Mouse (Mus musculus) ES-CJ7 (cell line): ENCODE results near the gene Cabp7.

Source experiments
- DNase-seq: peaks from one replicate; pipeline ENCODE4 v3.0.0; 2011; ENCODE audit warnings: low read depth, low spot score

Gene Cabp7

GRCm38 (mm10) chr11:4746733-4747132, at the start of gene Cabp7:
Gene Cabp7 (minus strand): TSS chr11:4746778.
- no peak for DNase-seq

DNA sequence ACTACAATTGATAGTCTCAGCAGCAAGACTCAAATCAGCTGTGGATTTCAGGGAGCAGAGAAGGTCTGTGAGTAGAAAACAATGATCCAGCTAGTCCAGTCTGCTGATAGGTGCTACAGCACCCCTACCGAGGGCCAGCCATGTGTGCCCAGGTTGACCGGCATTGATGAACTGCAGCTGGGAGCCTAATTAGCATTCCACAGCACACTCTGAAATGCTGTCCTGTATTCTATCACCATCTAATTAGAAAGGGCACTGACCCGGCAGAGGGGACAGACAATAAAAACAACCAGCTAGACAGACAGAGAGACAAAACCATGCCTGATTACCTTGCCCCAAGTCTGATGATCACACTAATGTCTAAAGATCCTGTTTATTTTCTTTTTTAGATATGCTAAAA, 46.4 kb upstream of the Cabp7 start:
- DNase-seq, result no peak

- DNase-seq, result no peak
Measured at GRCm38 (mm10) chr11:4791549-4791948, 45.0 kb upstream of the Cabp7 start.

DNA sequence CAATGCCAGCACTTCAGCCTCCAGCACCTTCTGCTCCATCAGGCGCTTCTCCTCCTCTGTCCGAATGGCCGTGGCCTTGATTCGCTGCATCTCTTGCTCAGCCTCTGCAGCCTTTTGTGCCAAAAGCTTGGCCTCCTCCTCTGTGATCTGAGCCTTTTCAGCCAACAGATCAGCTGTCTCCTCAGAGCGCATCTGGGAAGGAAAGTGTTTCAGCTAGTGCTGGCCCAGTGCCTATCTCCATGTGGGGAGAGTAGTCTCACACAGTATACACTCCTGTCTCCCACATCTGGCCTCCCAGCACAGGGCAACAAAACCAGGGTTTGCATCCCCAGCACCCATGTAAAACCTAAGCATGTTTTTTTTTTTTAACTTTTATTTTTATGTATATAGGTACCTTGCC, 43.1 kb upstream of the Cabp7 start:
- no peak for DNase-seq

DNA sequence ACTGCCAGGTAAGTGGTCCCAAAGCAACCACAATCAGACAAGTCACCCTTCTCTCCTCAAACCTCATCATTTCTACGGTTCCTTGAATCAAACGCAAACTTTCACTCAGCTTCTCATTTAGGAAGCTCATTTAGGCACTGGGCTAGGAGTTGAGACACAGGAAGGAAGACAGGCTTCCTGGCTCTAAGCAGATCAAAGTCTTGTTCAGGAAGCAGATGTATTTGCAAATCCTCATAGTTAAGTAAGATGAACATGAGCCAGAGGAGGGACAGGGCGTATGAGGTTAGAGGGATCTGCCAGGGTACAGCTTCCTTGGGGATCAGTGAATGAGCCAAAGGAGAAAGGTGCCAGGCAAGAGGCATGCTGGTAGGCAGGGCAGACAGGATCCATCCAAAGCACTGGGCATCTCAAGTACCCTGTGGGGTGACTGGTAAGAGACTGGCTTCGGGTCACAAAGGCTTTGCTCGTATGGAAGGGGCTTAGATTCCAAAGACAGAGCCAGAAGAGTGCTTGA, 38.1 kb upstream of the Cabp7 start:
- no peak for DNase-seq

DNA sequence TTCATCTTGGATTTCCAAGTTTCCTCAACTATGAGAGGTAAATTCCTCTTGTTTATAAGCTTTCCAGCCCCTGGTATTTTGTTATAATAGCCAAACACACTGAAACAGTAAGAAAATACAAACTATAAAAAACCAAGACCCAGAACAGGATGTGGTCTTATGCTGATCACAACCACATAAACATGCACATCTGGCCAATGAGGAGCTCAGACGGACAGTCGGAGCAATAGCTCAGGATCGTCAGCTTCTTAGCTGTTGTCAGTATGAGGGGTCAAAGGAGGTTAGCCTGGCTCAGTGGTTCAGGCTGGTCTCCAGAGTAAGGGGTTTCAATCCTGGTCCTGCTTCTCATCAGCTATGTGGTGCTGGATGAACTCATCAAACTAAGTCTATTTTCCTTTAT, 36.5 kb upstream of the Cabp7 start:
- no peak for DNase-seq

DNA sequence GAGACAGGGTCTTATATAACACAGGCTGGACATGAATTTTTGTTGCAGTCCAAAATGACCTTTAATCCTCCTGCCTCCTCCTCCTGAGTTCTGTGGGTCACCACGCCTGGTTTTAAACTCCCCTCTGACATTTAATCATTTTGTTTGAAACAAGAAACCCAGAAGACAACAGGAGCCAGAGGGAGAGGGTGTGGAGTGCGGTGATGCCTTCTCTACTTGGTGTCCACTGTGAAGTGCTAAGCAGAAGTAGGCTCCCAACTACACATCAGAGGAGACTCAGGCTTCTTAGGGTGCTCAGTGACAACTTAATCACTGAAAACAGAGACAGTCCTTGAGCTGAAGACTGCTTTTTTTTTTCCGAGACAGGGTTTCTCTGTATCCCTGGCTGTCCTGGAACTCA, 34.3 kb upstream of the Cabp7 start:
- DNase-seq, result no peak

GRCm38 (mm10) chr11:4772925-4773324, 26.3 kb upstream of the Cabp7 start:
- peak; percentile 61 for DNase-seq

- DNase-seq, result no peak
Measured at GRCm38 (mm10) chr11:4771756-4772155, 25.2 kb upstream of the Cabp7 start.

DNA sequence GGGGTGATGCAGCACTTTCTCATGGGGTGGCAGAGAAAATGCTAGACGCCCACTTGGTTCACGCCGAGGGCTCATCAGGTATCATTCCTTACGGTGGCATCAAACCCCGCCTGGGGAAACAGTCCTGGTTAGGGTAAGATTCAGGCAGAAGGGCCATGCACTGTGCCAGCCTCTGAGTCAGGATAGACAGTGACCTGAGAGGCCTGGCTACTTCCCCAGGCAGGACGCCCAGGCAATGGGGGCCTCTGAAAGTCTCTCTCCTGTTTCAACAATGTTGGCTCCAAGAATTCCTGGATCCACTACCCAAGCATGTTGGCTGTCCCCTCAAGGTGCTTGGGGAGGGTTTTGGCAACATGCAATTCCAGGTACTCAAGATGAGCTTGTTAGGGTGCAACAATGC, 23.3 kb upstream of the Cabp7 start:
- no peak for DNase-seq

- no peak for DNase-seq
Measured at GRCm38 (mm10) chr11:4769293-4769692, 22.7 kb upstream of the Cabp7 start.

DNA sequence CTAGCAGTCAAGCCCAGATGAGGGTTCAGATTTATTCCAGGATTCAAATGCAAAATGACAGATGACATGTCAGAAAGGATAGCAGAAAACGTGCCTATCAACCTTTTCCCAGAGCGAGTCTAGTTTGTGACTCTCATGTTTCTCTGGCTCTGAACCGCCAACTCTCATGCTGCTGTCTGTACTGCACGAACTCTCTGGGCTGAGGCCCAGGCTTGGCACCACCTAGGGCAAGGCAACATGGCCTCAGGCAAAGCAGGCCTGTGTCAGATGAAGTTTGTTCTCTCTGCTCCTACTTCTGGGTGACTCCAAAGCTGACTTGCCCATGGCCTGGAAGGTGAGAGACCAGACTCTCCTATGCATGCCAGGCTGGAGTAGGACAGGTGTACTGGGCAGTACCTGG, 21.8 kb upstream of the Cabp7 start:
- no peak for DNase-seq

DNA sequence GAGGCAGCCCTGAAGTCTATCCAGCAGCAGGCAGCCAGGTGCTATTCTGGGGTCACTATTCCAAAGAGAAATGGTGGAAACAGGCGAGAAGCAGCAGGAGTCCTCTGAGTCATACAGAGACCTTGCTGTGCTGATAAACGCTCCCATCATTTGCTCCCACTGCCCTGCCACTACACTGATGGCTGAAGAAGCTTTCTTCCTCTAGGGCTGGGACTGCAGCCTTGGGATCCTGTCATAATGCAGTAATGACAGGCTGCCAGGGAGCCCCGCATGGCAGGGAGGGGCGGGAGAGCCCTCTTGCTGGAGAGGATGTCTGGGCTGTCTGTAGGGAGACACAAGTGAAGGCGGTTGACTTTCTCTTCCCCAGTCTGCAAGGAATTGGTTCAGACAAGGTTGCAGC, 17.9 kb upstream of the Cabp7 start:
- no peak for DNase-seq

DNA sequence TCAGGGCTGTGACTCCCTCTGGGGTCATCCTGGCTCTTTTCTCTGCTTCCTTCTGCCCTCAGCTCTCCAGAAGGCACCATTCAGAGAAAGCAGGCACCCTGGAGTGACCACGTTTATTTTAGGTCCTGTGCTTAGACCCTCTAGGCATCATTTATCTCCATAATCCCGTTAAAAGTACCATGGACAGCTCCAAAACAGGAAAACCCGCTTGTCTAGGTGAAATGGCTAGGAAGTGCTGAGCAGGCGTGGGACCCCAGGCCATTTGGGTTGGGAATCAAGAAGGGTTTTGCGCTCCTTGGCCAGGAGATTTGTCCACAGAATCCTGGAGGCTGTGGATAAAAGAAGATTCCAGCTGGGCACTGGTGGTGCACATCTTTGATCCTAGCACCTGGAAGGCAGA, 17.1 kb upstream of the Cabp7 start:
- peak; percentile 65 for DNase-seq

DNA sequence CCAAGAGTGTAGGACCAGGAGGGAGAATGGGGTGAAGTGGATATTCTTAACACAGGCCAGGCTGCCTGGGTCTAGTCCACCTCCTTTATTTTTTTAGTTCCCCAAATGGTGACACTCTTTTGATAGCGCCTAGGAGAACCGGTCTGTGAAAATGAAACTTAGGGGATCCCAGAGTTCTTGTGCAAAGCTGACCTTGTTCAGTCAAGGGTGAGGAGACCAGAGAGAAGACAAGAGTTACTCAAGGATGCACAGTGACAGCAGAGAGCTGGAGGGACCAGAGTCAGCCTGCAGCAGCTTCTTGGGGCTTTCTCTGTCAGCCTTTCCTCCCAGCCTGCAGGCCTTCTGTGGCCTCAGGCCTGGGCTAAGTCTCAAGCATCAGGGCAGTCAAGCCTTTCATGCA, 15.9 kb upstream of the Cabp7 start:
- no peak for DNase-seq

- peak; percentile 41 for DNase-seq
Measured at GRCm38 (mm10) chr11:4761991-4762390, 15.4 kb upstream of the Cabp7 start.

- no peak for DNase-seq
Measured at GRCm38 (mm10) chr11:4760438-4760837, 13.9 kb upstream of the Cabp7 start.

DNA sequence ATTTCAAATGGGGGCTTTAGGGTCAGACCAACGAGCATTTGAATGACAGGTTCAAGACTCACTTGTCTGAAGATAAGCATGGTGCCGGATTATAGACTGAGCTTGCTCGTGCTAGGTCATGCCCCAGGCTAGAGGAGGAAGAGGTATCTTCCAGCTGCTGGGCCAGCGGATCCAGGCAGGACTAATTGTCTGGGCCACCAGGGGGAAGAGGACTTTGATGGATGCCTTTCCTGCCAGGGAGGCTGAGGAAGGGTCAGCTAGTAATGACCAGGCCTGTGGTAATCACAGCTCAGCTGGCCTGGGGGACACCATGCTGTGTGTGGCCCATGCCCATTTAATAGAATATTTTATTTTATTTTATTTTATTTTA, 11.2 kb upstream of the Cabp7 start:
- no peak for DNase-seq

DNA sequence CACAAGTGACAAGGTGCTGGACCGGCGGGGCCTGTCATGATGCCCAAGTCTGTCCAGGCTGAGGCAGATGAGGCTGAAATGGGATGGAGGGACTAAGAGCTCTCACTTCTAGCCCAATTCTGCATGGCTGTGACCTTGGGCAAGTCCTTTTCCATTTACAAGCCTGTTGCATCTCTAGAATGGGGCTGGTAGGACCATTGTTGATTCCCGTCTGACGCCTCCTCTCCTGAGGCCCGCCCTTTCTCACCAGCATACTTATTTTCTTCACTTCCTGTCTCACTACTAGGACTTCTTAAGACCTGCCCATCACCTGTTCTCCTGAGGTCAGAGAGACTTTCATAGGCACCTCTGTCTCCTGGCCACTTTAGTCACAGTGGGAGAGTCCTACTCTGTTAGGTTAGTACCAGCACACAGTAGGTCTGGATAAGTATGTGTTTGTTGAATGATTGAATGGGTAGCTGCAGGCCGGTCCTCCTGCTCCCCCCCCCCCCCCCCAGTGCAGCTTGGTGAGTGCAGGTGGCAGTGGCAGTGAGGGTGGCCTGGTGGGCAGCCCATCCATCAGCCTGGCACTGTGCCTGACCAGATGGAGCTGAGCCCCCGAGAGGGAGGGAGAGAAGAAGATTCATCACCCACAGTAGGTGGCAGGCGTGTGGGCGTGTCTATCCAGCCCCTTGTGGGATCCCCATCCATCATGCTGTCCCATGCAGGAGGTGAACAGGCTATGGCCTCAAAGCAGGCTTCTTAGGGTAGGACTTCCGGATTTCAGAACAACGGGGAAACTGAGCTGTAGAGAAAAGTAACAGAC, 10.6 kb upstream of the Cabp7 start:
- DNase-seq, result peak; percentile 50

- no peak for DNase-seq
Measured at GRCm38 (mm10) chr11:4756460-4756859, 9.9 kb upstream of the Cabp7 start.

DNA sequence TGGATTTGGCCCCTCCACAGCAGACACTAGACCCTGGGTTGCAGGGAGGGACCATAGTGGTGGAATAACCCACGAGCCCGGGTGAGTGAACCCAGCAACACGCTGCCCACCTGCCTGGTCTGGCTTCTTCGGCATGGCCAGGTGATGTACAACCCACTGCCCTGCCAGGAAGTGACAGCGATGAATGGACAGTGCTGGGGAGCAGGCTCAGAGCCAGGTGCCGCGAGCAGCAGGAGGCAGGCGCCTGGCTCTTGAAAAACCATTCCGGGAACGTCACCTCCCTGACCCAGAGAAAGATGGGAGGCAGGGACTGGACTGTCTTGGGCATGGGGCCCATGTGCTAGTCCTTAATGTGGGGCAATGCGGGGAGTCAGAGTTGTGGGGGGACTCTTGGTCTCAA, 8.3 kb upstream of the Cabp7 start:
- no peak for DNase-seq

GRCm38 (mm10) chr11:4754036-4754435, 7.5 kb upstream of the Cabp7 start:
- peak; percentile 62 for DNase-seq

- DNase-seq, result no peak
Measured at GRCm38 (mm10) chr11:4752836-4753235, 6.3 kb upstream of the Cabp7 start.

DNA sequence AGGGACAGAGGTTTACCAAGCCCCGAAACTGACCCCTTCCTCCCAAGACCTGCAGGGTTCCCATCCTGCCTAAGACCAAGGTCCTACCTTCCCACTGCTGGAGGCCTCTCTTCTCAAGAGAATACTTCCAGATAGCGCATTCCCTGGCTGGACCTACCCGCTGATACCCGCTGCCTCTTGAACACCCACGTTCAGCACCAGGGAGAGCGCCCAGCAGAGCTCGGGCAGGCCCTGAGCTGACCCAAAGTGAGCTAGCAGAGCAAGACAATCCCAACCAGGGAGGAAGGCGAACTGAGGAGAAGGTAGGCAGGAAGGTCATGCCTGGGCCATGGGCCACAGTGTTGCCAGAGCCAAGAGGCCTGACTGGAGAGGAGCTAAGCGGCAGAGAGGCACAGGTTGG, 3.7 kb upstream of the Cabp7 start:
- DNase-seq, result peak; percentile 77
